Mouse (Mus musculus): ENCODE results near the gene Phldb3.

DNA sequence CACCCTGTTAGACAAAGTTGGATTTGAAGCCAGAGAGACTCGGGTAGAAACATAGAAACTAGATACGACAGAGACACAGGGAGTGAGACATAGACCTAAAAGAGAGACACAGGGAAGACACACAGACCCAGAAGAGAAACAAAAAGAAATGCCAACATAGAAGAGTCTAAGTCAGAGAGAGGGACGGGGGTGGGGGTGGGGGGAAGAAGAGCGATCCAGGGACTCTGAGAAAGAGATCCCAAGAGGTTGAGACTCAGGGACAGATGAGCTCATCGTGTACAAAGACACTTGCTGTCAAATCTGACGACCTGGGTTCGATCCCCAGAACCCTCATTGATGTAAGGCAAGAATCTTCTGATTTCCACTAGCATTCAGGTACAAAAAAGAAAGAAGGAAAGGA, 1.1 kb downstream of the Phldb3 start:
- TF ChIP-seq POLR2A (IDR thresholded peaks at IDR 0.05; ENCODE audit: control insufficient read depth in 1 of 2, insufficient read depth in 1 of 2, low read depth in 1 of 2, low read length in 2 of 2, poor library complexity in 1 of 2) (no peak), EP300 (IDR thresholded peaks at IDR 0.05; ENCODE audit: low read depth in 1 of 2, low read length in 2 of 2) (no peak), POLR2AphosphoS2 (IDR thresholded peaks at IDR 0.05; ENCODE audit: low read length) (no peak), CTCF (IDR thresholded peaks at IDR 0.05 in 2 of 3, conservative IDR thresholded peaks at IDR 0.05 in 1 of 3; ENCODE audit: control insufficient read depth in 1 of 3, insufficient read depth in 1 of 3, low read depth in 2 of 3, low read length in 3 of 3, poor library complexity in 1 of 3, severe bottlenecking in 1 of 3) (no peak), TBP (IDR thresholded peaks at IDR 0.05; ENCODE audit: low read depth, low read length) (no peak), KAT2A (conservative IDR thresholded peaks at IDR 0.05; ENCODE audit: low read depth, low read length) (no peak), USF1 (IDR thresholded peaks at IDR 0.05; ENCODE audit: low read depth, low read length) (no peak)
